ENCODE assay signal across 8 mouse cellular contexts in the genomic region with DNA sequence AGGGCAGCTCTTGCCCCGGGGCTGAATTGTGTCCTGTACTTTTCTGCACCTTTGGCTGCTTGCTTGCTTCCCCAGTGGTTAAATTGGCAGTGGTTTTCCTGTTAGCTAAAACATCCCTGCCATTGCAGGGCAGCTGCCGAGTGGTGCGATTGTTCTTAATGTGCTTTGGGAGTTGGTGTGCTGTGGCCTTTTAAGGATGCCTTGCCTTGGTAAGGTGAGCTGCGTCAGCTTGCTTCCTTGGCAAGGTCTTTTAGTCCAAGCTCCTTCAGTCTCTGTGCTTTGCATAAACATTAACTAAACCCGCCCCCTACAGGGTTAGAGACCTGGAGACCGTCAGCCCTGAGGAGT. TPM values are rescaled to one million over a fixed set of nuclear protein-coding genes. Genes with fewer than 3 reads are reported as not detected.
A peak's percentile ranks its signal among the peaks of the same experiment; 100 is the strongest.
DNase-seq lines count a peak whose midpoint lies in the region; ATAC-seq and TF ChIP-seq lines count a peak whose summit lies in the region.

No protein-coding gene starts in this region.

- peak overlapping the region; percentile 4; the same call in 1 of the 2 replicates for H3K4me2 ChIP-seq in forebrain, embryonic 16.5 days (ENCODE audit: low read length)
- H3K4me2 ChIP-seq in stomach, postnatal 0 days (replicated peaks; ENCODE audit: low read depth), result 0 out of 2 replicates have a peak overlapping the region, but pooled peaks have one; percentile 6

- H3K27me3 ChIP-seq in thymus, adult 2 months (ENCODE audit: control insufficient read depth, insufficient read depth, low read length), result no peaks in the 10 kb centered on the region
- H3K27me3 ChIP-seq in forebrain, embryonic 16.5 days (replicated peaks; ENCODE audit: control insufficient read depth, insufficient read depth, low read length), result peaks cover 4% of the 10 kb centered on the region; the same call in 1 of the 2 replicates
- no peaks in the 10 kb centered on the region for H3K27me3 ChIP-seq in stomach, postnatal 0 days (ENCODE audit: control insufficient read depth, insufficient read depth, low read length)

- ATAC-seq in forebrain, embryonic 16.5 days, result no peak
- 0 out of 2 replicates have a peak, but pooled peaks have one; percentile 32 for ATAC-seq in stomach, postnatal 0 days (ENCODE audit: low FRiP score, low TSS enrichment)

- no peak for TF ChIP-seq POLR2A in thymus, adult 2 months (IDR thresholded peaks at IDR 0.05; ENCODE audit: control insufficient read depth, extremely low read depth, insufficient read depth, low read length, poor library complexity)

- no peak for TF ChIP-seq CTCF in thymus, adult 2 months (IDR thresholded peaks at IDR 0.05; ENCODE audit: borderline replicate concordance, control insufficient read depth, extremely low read depth, insufficient read depth, low read length, poor library complexity)
- no peak; the same call in 1 of the 2 replicates for TF ChIP-seq CTCF in stomach, postnatal 0 days (IDR thresholded peaks at IDR 0.05; ENCODE audit: low read depth)
- no peak for TF ChIP-seq CTCF in layer of hippocampus, adult 2 months (conservative IDR thresholded peaks at IDR 0.05)

- H3K9ac ChIP-seq in forebrain, embryonic 16.5 days (replicated peaks; ENCODE audit: low read depth, low read length), result no peak overlapping the region
- H3K9ac ChIP-seq in stomach, postnatal 0 days (ENCODE audit: low read length), result no peak overlapping the region

- WGBS in thymus, adult 2 months, result 8% methylated on average over 6 of the region's 6 CpGs
- WGBS in forebrain, embryonic 16.5 days, result 23% methylated on average over 6 of the region's 6 CpGs
- whole genome bisulfite sequencing in stomach, postnatal 0 days, result 20% methylated on average over 6 of the region's 6 CpGs

- H3K4me1 ChIP-seq in thymus, adult 2 months (replicated peaks; ENCODE audit: control insufficient read depth, insufficient read depth, low read length), result peaks cover 15% of the 10 kb centered on the region
- peaks cover 16% of the 10 kb centered on the region for H3K4me1 ChIP-seq in forebrain, embryonic 16.5 days (replicated peaks; ENCODE audit: control insufficient read depth, insufficient read depth, low read length)
- H3K4me1 ChIP-seq in stomach, postnatal 0 days (replicated peaks; ENCODE audit: control insufficient read depth, insufficient read depth), result no peaks in the 10 kb centered on the region

- no peak for TF ChIP-seq EP300 in stomach, postnatal 0 days (optimal IDR thresholded peaks at IDR 0.05)

- peak overlapping the region; percentile 31 for H3K4me3 ChIP-seq in thymus, adult 2 months (ENCODE audit: control insufficient read depth, insufficient read depth, low read length)
- no peak overlapping the region for H3K4me3 ChIP-seq in forebrain, embryonic 16.5 days (replicated peaks; ENCODE audit: low read length)
- no peak overlapping the region for H3K4me3 ChIP-seq in stomach, postnatal 0 days (ENCODE audit: low read depth, low read length)
- H3K4me3 ChIP-seq in layer of hippocampus, adult 2 months, result no peak overlapping the region

- no peak for DNase-seq in thymus, adult 2 months
- DNase-seq in thymus, postnatal 14 days, result no peak
- peak; percentile 65 to 83 for DNase-seq in kidney, postnatal 36 days
- no peak for DNase-seq in stomach, postnatal 0 days (ENCODE audit: low spot score)
- DNase-seq in Muller cell, postnatal 12 days (ENCODE audit: inconsistent ontology term), result no peak
- no peak for DNase-seq in cerebellum, postnatal 25 days
- no peak for DNase-seq in layer of hippocampus, adult 2 months (ENCODE audit: low spot score in 2 of 2)

- H3K27ac ChIP-seq in thymus, adult 2 months (ENCODE audit: control insufficient read depth, insufficient read depth, low read length), result peak overlapping the region; percentile 75
- H3K27ac ChIP-seq in forebrain, embryonic 16.5 days (ENCODE audit: low read length), result no peak overlapping the region
- no peak overlapping the region; the same call in 1 of the 2 replicates for H3K27ac ChIP-seq in stomach, postnatal 0 days (replicated peaks)
- no peak overlapping the region for H3K27ac ChIP-seq in layer of hippocampus, adult 2 months

- H3K9me3 ChIP-seq in forebrain, embryonic 16.5 days (ENCODE audit: control insufficient read depth, low read length), result no peaks in the 10 kb centered on the region
- no peaks in the 10 kb centered on the region for H3K9me3 ChIP-seq in stomach, postnatal 0 days (ENCODE audit: control insufficient read depth, low read length)

- H3K36me3 ChIP-seq in thymus, adult 2 months (ENCODE audit: control insufficient read depth, insufficient read depth, low read length), result no peaks in the 10 kb centered on the region
- H3K36me3 ChIP-seq in forebrain, embryonic 16.5 days (ENCODE audit: control insufficient read depth, insufficient read depth), result no peaks in the 10 kb centered on the region
- H3K36me3 ChIP-seq in stomach, postnatal 0 days (ENCODE audit: control insufficient read depth, insufficient read depth, low read length), result no peaks in the 10 kb centered on the region

RNA-seq across cellular contexts. Expression of gene Exoc6, which starts 9.8 kb away (rescaled TPM):
- 6.7 and 8.7 TPM in 2 replicates for polyA plus RNA-seq in thymus, adult 2 months (2012; rRNA removed)
- polyA plus RNA-seq in forebrain, embryonic 16.5 days (2015; fragmentation: Nextera tagmentation; extraction: Ambion mirVana), result 28.3 and 30.1 TPM in 2 replicates
- polyA plus RNA-seq in stomach, postnatal 0 days (2015; fragmentation: Nextera tagmentation; extraction: Ambion mirVana), result 8.7 and 9.0 TPM in 2 replicates
- 10 to 100 TPM; 53.3 to 54.7 TPM for total RNA-seq in layer of hippocampus, adult 2 months (2021)

Comparison
In these comparisons a context has a peak if more than half of its experiments do, and no peak if none do; other contexts are left out.
1. DNase-seq: peak in kidney, postnatal 36 days (2 of 2); none in thymus, adult 2 months (single experiment), thymus, postnatal 14 days (single experiment), stomach, postnatal 0 days (single experiment), Muller cell, postnatal 12 days (single experiment), cerebellum, postnatal 25 days (0 of 2) and layer of hippocampus, adult 2 months (0 of 2).